Mouse (Mus musculus) mouse embryonic stem cell (cell line): Measurements from ENCODE around the gene Bace1.

ENCODE experiments used
- in situ Hi-C, 2 experiments: fragments of 300-500 bp; cut with MboI; formaldehyde crosslinking; loops; 1 replicate in 1 of 2; 3 replicates in 1 of 2; pipeline ENCODE4 v1.14.3; 2019 to 2020; ENCODE audit warnings: low sequenced_read_pairs in 2 of 2, low pct_unique_long_range_greater_than_20kb in 1 of 2, mixed read lengths in 1 of 2; ENCODE audit not compliant: unreplicated experiment in 1 of 2

The Bace1 gene

GRCm38 (mm10) chr9:45838434-45839138 is at the start of gene Bace1:
Bace1 (plus strand) TSS chr9:45838580.
- in situ Hi-C loops = no loop called here

DNA sequence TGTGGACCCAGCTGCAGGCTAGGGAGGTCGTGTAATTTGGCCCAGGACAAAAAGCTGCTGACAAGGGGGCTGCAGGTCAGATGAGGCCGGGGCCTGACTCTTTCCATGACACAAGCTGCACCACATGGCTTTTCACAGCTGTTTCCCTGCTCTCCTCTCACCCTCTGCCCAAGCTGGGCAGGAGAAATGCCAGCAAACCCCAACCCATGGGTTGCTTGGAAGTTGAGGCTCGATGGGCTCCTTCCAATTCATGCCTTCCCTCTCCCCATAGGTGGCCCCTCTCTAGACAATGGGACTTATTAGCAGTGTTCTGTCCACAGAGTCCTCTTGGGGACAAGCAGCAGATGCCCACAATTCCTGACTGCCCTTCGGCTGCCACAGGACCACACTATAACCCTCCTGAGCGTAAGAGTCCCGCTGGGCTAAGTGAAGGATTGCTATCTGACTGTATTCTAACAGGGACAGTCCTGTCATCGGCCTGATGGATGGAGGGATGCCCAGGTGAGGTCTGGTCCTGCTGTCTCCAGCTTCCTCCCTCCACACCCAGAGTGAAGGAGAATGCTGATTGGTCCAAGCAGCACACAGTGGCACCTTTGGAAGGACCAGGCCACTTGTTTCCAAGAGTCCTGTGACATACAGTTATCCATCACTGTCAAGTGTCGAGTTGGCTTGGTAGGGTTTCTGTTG is 46.8 kb upstream of the Bace1 start:
- in situ Hi-C loops = no loop called here

DNA sequence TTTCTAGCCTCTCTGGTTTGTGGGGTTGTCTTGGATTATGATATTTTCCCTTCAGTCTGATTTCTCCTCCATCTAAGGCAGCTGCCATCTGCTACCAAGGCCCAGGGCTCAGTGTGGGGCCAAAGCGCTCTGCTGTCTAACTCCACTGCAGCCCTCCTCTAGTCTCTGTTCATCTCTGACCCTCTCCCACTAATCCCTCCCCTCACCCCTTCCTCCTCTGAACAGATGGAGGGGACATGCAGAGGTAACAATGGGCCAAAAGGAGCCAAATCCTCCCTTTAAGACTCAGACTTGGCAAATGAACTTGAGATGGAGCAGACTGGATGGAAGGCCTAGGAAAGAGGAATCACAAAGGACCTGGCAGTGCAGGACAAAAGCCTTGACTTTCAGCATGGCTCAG is 46.1 kb upstream of the Bace1 start:
- in situ Hi-C loops = no loop called here

DNA sequence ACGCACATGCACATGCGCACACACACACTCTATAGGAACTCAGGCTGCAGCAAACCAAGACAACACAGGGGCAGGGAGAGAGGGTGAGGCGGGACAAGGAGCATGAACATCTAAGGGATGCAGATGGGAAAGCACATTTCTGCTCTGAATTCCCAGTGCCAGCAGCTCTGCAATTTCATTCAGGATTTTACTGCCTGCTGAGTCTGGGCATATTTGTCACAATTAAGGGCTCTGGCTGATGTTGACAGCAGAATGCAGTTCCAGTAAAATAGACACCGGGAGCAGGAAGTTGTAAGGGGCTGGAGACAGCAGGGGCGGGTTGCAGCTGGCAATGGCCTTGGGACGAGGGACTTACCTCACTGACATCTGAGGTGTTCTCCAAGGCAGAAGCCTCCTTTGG is 44.7 kb upstream of the Bace1 start:
- in situ Hi-C loops = no loop called here

DNA sequence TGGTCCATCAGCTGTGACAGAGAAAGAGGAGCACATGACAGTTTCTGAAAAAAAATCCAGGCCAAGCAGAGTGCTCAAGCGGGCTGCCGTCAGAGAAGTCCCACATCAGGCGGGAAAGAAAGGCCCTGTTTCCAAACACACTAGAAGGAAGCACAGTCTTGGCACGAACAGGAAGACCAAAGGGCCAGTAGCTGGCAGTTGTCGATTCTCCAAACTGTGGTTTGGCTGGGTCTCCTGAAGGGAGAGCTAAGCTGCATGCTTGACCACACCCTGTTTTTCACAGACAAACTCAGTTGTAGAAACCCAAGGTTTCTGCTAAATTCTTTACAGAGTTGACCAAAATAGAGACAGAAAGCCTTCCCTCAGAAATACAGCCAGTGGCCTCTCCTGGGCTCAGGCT is 42.7 kb upstream of the Bace1 start:
- in situ Hi-C loops = no loop called here

- in situ Hi-C loops = no loop called here
These were observed 41.1 kb upstream of the Bace1 start for GRCm38 (mm10) chr9:45797271-45797670.

DNA sequence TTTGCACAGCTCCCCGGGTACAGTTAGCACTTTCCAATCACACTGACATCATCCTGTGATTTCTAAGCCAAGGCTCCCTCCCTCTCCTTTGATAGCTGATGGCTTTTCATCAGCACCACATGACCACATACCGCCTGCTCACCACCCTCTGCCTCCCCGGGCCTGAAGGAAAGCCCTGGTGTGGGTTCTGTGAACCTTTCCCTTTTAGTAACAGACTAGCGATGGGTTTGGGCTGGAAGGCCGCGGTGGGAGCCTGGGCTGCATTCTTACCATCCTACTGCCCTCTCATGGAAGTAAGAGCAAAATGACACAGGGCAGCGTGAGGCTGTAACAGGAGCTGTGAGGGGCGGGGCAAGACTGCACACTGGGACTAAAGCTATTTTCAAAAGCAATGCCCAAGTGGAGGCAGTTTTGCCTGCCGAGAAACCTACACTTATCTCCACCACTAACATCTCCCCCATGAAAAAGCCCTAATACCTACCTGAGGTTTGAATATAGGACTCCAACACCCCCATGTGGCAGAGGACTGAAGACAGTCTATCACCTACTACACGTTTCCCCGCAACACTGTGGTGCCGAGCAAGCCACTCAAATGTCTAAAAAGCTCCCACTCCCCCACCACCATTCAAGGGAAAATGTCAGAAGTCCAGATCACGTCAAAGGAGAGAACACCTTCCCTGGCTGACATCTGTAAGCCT is 39.8 kb upstream of the Bace1 start:
- in situ Hi-C loops = no loop called here

DNA sequence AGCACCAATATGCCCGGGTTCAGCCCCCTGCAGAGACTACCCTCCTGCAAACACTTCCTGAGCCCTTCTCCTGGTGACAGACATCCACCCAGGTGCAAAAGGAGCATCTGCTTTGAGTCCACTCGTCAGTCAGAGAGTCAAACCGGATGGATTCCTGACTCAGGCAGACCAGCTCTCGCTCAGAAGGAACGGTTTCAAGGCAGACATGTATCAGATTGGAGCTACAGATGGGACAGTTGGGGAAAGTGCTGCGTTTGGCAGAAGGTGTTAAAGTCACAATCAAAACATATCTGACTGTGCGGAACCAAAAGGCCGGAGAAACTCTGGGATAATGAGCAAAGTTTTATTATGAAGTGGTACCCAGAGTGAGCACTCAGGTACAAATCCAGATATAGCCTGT is 39.0 kb upstream of the Bace1 start:
- in situ Hi-C loops = no loop called here

GRCm38 (mm10) chr9:45803070-45803774 is 35.2 kb upstream of the Bace1 start:
- in situ Hi-C loops = no loop called here

DNA sequence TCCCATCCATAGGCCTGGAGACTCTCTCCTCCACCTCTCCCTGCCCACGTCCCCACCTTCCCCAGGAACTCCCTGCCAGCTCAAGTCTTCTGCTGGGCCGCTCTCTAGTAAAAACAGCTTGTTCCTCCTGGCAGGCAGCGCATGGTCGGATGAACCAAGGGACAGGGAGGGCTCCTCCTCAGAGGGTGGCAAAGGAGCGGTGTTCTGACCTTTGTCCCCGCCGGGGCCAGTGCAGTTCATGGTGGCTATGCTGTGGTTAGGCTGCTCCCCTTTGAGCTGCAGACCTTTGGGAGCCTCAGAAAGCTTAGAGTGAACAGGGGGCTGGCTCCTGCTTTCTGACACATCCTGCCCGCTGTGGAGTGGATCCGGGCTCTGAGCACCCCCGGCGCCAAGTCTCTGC is 31.5 kb upstream of the Bace1 start:
- in situ Hi-C loops = no loop called here

GRCm38 (mm10) chr9:45807337-45807736 is 31.0 kb upstream of the Bace1 start:
- in situ Hi-C loops = no loop called here

- in situ Hi-C loops = no loop called here
These were observed 30.6 kb upstream of the Bace1 start for GRCm38 (mm10) chr9:45807761-45808160.

- in situ Hi-C loops = no loop called here
These were observed 26.4 kb upstream of the Bace1 start for GRCm38 (mm10) chr9:45811946-45812345.

DNA sequence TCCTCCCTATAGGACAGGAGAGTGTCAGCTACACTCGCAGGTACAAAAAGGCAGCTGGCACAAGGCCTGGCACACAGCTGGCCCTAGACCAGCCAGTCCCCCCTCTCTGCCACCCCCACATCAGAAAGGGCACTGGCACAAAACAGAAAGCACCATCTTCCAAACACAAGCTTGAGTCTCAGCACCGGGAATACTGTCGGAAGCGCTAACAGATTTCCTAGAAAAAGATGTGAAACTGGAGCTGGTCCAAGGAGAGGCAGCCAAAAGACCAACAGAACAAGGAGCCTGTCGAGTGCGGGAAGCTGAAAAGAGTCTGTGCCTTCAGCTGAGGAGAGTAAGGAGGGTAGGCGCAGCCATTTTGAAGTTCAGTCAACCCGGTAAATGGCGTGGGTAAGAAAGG is 23.3 kb upstream of the Bace1 start:
- in situ Hi-C loops = no loop called here

DNA sequence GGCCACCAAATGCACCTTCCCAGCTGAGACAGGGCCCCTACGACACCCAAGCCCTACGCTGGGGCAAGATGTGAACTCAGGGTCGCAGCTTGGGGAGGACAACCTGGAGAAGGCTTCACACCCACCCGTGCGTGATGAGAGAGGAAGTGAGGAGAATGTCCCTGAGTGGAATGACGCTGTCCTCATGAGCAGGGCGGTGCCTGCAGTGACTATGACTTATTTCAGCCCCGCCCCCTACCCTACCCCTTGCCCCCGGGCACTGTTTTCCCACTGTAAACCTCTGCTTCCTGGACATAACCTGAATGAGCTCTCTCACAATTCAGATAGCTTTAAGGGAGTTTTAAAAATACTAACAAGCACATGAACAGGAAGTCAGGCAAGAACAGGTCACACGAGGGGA is 22.9 kb upstream of the Bace1 start:
- in situ Hi-C loops = no loop called here

- in situ Hi-C loops = no loop called here
These were observed 19.9 kb upstream of the Bace1 start for GRCm38 (mm10) chr9:45818406-45819011.

GRCm38 (mm10) chr9:45827663-45828290 is 10.6 kb upstream of the Bace1 start:
- in situ Hi-C loops = no loop called here

DNA sequence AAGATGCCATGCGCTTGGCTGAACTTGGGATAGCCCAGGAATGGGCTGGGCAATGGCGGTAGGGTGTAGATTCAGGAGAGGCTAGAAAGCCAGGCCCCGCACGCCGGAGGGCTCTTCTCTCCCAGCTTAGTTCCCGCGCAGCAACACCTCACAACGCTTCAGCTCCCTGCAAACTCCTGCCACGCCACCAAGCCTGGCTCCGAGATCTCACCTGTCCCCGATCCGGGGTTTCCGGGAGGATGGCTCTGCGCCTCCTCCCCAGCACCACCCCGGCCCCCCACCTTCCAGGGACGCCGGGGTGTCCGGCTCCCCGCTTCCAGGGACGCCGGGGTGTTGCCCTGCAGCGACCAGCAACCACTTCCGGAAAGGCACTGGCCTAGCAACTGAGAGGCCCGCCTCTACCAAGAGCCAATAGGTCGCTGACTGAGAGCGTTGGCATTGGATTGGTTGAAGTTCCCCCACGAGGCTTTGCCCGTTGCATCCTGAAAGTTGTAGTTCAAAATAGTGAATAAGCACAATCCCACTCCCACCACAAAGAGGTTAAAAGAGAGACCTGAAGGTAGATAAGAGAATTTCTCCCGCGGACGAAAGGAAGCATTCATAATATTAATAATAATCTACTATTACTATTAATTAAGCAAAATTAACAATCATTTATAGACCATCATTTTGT is 10.0 kb upstream of the Bace1 start, which contains the start of gene Cep164:
Gene Cep164, minus strand, starts transcription at position 401 of the 673 bp plus-strand sequence.
- in situ Hi-C loops = no loop called here
